Mouse (Mus musculus) frontal cortex, postnatal 10 days (tissue): ENCODE results near the gene Olfr668.
"Not testable (repeated sequence)": the region's sequence is repeated elsewhere in the genome, so short reads cannot be mapped to it uniquely, and the experiment has no call there.

Experiments used
- DNase-seq, 2 experiments: peaks; one replicate each; pipeline ENCODE4 v3.0.0; 2022; ENCODE audit warnings: low spot score in 2 of 2, mixed read lengths in 1 of 2

Gene Olfr668

DNA sequence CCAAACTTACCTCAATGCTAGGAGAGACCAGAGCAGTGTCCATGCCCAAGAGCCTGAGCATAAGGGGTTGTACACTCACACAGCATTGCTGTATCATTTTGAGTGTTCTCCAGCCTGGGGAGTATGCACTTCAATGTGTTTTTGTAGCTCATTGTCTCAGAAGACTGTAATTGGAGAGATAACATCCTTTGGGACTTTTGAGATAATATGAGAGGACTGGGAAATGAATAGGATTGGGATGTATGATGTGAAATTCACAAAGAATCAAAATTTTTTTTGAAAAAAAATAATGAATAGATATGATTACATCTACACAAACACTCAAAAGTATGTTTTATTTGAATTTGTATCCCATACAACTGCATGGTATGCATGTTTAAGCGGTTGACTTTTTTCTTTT lies at the start of gene Olfr668:
Gene Olfr668, minus strand, starts transcription at position 101 of the 400 bp plus-strand sequence.
- DNase-seq = no peak

- DNase-seq = not testable (repeated sequence)
These were observed 44.6 kb upstream of the Olfr668 start for GRCm38 (mm10) chr7:104972507-104972906.

- no peak for DNase-seq
These were observed 34.7 kb upstream of the Olfr668 start, which contains the start of gene Olfr670 for GRCm38 (mm10) chr7:104962520-104962919. Gene Olfr670 (minus strand): TSS chr7:104962620.

- DNase-seq = not testable (repeated sequence)
These were observed 22.4 kb upstream of the Olfr668 start for GRCm38 (mm10) chr7:104950234-104950633.

DNA sequence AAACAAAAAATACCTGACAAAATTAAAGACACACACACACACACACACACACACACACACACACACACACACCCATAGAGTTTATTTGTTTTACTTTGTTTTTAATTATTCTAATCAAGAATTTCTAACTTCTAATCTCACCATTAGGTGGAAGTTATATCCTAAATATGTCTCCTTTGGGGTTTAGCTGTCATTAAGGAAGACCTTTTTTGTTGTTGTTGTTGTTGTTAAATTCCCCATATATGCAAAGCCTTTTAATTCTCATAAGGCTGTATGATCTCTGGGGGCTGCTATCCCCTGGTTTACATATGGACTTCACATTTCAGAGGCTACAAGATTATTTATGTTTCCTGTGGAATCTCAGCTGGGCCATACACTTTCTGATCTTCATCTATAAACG lies 6.1 kb upstream of the Olfr668 start, which contains the start of gene Olfr669:
Gene Olfr669, plus strand, starts transcription at position 301 of the 400 bp plus-strand sequence.
- DNase-seq = no peak

GRCm38 (mm10) chr7:104921382-104921781 lies 6.5 kb downstream of the Olfr668 start, which contains the start of gene Olfr667:
Gene Olfr667 (minus strand): TSS chr7:104921482.
- DNase-seq = no peak

DNA sequence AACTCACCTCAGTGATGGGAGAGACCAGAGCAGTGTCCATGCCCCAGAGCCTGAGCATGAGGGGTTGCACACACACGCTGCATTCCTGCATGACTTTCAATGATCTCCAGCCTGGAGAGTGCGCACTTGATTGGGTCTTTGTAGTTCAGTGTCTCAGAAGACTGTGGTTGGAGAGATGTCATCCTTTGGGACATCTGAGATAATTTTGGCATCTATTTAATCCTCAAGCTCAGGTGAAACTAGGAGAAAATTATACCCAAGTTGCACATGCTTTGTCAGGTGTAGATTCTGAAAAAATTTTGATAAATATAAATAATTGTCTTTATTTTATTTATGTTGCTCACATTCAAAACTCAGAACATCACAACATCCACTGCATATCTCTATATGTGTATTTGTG lies 32.0 kb downstream of the Olfr668 start, which contains the start of gene Olfr666:
Gene Olfr666, minus strand, starts transcription at position 101 of the 400 bp plus-strand sequence.
- DNase-seq = no peak

- DNase-seq = no peak
These were observed 50.1 kb downstream of the Olfr668 start, which contains the start of gene Olfr665 for GRCm38 (mm10) chr7:104877731-104878130. Gene Olfr665 (plus strand): TSS chr7:104878031.
